Mouse (Mus musculus): Measurements from ENCODE around the gene Coro7. TPM values are rescaled to one million over a fixed set of nuclear protein-coding genes. Genes with fewer than 3 reads are reported as not detected.

Coro7 gene
- polyA plus RNA-seq, 1 experiment from 2014 or later = 21.4 TPM

GRCm38 (mm10) chr16:4642190-4642589 is 37.4 kb downstream of the Coro7 start:
- WGBS = 38% methylated on average over 13 of the region's 13 CpGs

GRCm38 (mm10) chr16:4641119-4641838 is 38.3 kb downstream of the Coro7 start:
- H3K36me3 ChIP-seq = no peaks in the 10 kb centered on the region
- H3K4me1 ChIP-seq = peaks cover 47% of the 10 kb centered on the region
- no peaks in the 10 kb centered on the region for H3K27me3 ChIP-seq (ENCODE audit: low read depth, poor library complexity, severe bottlenecking)
- WGBS = 52% methylated on average over 3 of the region's 3 CpGs
- H3K27ac ChIP-seq (replicated peaks) = peak overlapping the region; percentile 65
- DNase-seq (ENCODE audit: low spot score) = no peak
- H3K9me3 ChIP-seq (replicated peaks) = no peaks in the 10 kb centered on the region
- H3K4me3 ChIP-seq = peak overlapping the region; percentile 78

More at GRCm38 (mm10) chr16:4642190-4642589, 37.4 kb downstream of the Coro7 start:
- Histone ChIP-seq H3K27me3 (ENCODE audit: low read depth, poor library complexity, severe bottlenecking) (no peaks in the 10 kb centered on the region), H3K4me3 (peak overlapping the region; percentile 17), H3K36me3 (no peaks in the 10 kb centered on the region), H3K4me1 (peaks cover 52% of the 10 kb centered on the region), H3K27ac (replicated peaks) (peak overlapping the region; percentile 65), H3K9me3 (replicated peaks) (no peaks in the 10 kb centered on the region)
- peak; percentile 50 for DNase-seq (ENCODE audit: low spot score)

GRCm38 (mm10) chr16:4640267-4641005 is 39.1 kb downstream of the Coro7 start:
- Histone ChIP-seq H3K27ac (replicated peaks) (peak overlapping the region; percentile 86), H3K4me3 (peak overlapping the region; percentile 78), H3K9me3 (replicated peaks) (no peaks in the 10 kb centered on the region), H3K36me3 (no peaks in the 10 kb centered on the region), H3K4me1 (peaks cover 47% of the 10 kb centered on the region), H3K27me3 (ENCODE audit: low read depth, poor library complexity, severe bottlenecking) (no peaks in the 10 kb centered on the region)
- DNase-seq (ENCODE audit: low spot score) = no peak
- 11% methylated on average over 17 of the region's 17 CpGs for WGBS

- peak within 1 kb of the TSS; percentile 78 for H3K4me3 ChIP-seq
- H3K27ac ChIP-seq (replicated peaks) = peak within 1 kb of the TSS; percentile 86
- peaks cover 47% of the 10 kb centered on the region for H3K4me1 ChIP-seq
- no peaks in the 10 kb centered on the region for H3K36me3 ChIP-seq
- 3% methylated on average over 22 of the region's 22 CpGs for WGBS
- DNase-seq (ENCODE audit: low spot score) = peak; percentile 86
- no peaks in the 10 kb centered on the region for H3K27me3 ChIP-seq (ENCODE audit: low read depth, poor library complexity, severe bottlenecking)
- no peaks in the 10 kb centered on the region for H3K9me3 ChIP-seq (replicated peaks)
These were observed 39.7 kb downstream of the Coro7 start, which contains the start of the genes Vasn and Dnaja3 for GRCm38 (mm10) chr16:4639831-4640237. Vasn (plus strand) TSS chr16:4639941. Dnaja3 (plus strand) TSS chr16:4639989.

DNA sequence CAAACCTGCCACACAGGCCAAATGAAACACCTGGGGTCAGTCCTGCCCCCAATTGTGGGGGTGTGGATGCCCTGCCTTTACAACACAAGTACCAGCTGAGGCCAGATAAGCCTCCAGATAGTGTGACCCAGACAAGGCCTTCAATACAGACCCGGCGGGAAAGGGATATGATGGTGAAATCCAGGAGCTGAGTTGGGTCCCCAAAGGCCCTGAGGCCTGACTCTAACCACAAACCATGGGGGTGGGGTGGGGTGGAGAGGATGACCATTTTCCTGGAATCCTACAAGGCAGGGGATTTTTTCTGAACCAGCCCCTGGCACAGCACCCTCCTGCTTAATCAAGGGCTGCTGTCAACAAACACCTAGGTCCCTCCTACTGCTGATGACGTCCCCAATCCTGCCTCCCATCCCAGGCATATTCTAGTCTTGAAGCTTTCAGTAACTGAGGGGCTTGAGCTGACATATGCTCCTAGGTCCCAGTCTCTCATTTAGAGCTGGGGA is 40.6 kb downstream of the Coro7 start:
- no peaks in the 10 kb centered on the region for H3K27me3 ChIP-seq (ENCODE audit: low read depth, poor library complexity, severe bottlenecking)
- H3K4me1 ChIP-seq = peaks cover 46% of the 10 kb centered on the region
- H3K36me3 ChIP-seq = peaks cover 7% of the 10 kb centered on the region
- H3K9me3 ChIP-seq (replicated peaks) = no peaks in the 10 kb centered on the region
- H3K4me3 ChIP-seq = no peak overlapping the region
- WGBS = 87% methylated on average over 3 of the region's 3 CpGs
- H3K27ac ChIP-seq (replicated peaks) = no peak overlapping the region
- DNase-seq (ENCODE audit: low spot score) = no peak

DNA sequence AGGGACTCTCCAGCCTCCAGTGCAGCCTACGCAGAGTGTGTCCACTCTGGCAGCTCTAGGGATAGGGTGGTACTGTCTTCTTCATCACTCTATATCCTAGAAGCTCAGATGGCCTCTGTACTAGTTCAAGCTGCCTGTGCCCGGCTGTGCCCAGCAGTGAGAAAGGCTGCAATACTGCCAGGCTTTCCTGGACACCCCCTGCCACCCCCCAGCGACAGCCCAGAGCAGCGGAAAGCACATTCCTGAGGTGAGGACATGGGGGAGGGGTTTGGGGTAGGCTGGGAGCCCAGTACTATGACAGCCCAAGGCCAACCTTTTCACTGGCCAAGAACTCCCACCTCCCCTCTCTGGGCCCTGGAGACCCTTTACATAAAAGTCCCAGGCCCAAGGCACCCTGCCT is 43.8 kb downstream of the Coro7 start:
- peaks cover 14% of the 10 kb centered on the region for H3K4me1 ChIP-seq
- H3K4me3 ChIP-seq = no peak overlapping the region
- H3K36me3 ChIP-seq = peaks cover 19% of the 10 kb centered on the region
- H3K27me3 ChIP-seq (ENCODE audit: low read depth, poor library complexity, severe bottlenecking) = no peaks in the 10 kb centered on the region
- no peak overlapping the region for H3K27ac ChIP-seq (replicated peaks)
- WGBS = 71% methylated on average over 4 of the region's 4 CpGs
- DNase-seq (ENCODE audit: low spot score) = no peak
- H3K9me3 ChIP-seq (replicated peaks) = no peaks in the 10 kb centered on the region

- peaks cover 3% of the 10 kb centered on the region for H3K4me1 ChIP-seq
- no peak for DNase-seq (ENCODE audit: low spot score)
- H3K27ac ChIP-seq (replicated peaks) = no peak overlapping the region
- no peaks in the 10 kb centered on the region for H3K9me3 ChIP-seq (replicated peaks)
- 90% methylated on average over 9 of the region's 9 CpGs for WGBS
- H3K36me3 ChIP-seq = peaks cover 19% of the 10 kb centered on the region
- no peak overlapping the region for H3K4me3 ChIP-seq
- no peaks in the 10 kb centered on the region for H3K27me3 ChIP-seq (ENCODE audit: low read depth, poor library complexity, severe bottlenecking)
These were observed 44.9 kb downstream of the Coro7 start for GRCm38 (mm10) chr16:4634681-4635080.

DNA sequence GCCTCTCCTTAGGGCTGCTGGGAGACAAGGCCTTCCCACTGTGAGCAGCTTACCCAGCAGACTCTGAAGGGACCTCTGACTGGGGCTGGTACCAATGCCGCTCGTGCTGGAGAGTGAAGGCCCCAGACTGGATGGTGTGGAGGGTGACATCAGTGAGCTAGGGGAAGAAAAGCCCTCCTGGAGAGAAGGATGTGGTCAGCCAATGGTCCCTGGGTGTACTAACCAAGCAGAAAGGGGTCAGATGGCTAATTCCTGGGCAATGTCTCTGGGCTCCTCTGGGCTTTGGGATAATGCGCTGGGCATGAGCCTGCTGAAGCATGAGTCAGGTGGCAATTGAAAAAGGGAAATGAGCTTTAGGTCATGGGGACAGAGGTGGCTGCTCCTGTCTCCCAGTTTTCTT is 45.9 kb downstream of the Coro7 start:
- no peaks in the 10 kb centered on the region for H3K27me3 ChIP-seq (ENCODE audit: low read depth, poor library complexity, severe bottlenecking)
- H3K27ac ChIP-seq (replicated peaks) = no peak overlapping the region
- H3K36me3 ChIP-seq = peaks cover 20% of the 10 kb centered on the region
- no peaks in the 10 kb centered on the region for H3K4me1 ChIP-seq
- no peak overlapping the region for H3K4me3 ChIP-seq
- WGBS = 90% methylated on average over 3 of the region's 3 CpGs
- no peak for DNase-seq (ENCODE audit: low spot score)
- no peaks in the 10 kb centered on the region for H3K9me3 ChIP-seq (replicated peaks)

GRCm38 (mm10) chr16:4632050-4632449 is 47.5 kb downstream of the Coro7 start:
- 43% methylated on average over 7 of the region's 7 CpGs for WGBS
- Histone ChIP-seq H3K9me3 (replicated peaks) (no peaks in the 10 kb centered on the region), H3K4me1 (no peaks in the 10 kb centered on the region), H3K4me3 (no peak overlapping the region), H3K36me3 (peaks cover 24% of the 10 kb centered on the region), H3K27me3 (ENCODE audit: low read depth, poor library complexity, severe bottlenecking) (no peaks in the 10 kb centered on the region), H3K27ac (replicated peaks) (no peak overlapping the region)
- no peak for DNase-seq (ENCODE audit: low spot score)

- WGBS = 25% methylated on average over 6 of the region's 6 CpGs
- H3K27ac ChIP-seq (replicated peaks) = no peak overlapping the region
These were observed 49.6 kb downstream of the Coro7 start for GRCm38 (mm10) chr16:4629950-4630349.

GRCm38 (mm10) chr16:4628898-4629419 is 50.6 kb downstream of the Coro7 start:
- no peaks in the 10 kb centered on the region for H3K9me3 ChIP-seq (replicated peaks)
- WGBS = 92% methylated on average over 9 of the region's 9 CpGs

More at GRCm38 (mm10) chr16:4629950-4630349, 49.6 kb downstream of the Coro7 start:
- Histone ChIP-seq H3K36me3 (peaks cover 25% of the 10 kb centered on the region), H3K4me3 (no peak overlapping the region), H3K27me3 (ENCODE audit: low read depth, poor library complexity, severe bottlenecking) (no peaks in the 10 kb centered on the region), H3K4me1 (peaks cover 6% of the 10 kb centered on the region), H3K9me3 (replicated peaks) (no peaks in the 10 kb centered on the region)
- DNase-seq (ENCODE audit: low spot score) = peak; percentile 82

GRCm38 (mm10) chr16:4627105-4627504 is 52.5 kb downstream of the Coro7 start:
- Histone ChIP-seq H3K27ac (replicated peaks) (no peak overlapping the region), H3K9me3 (replicated peaks) (no peaks in the 10 kb centered on the region), H3K27me3 (ENCODE audit: low read depth, poor library complexity, severe bottlenecking) (no peaks in the 10 kb centered on the region), H3K4me3 (no peak overlapping the region), H3K4me1 (peaks cover 23% of the 10 kb centered on the region), H3K36me3 (peaks cover 11% of the 10 kb centered on the region)
- WGBS = 92% methylated on average over 6 of the region's 6 CpGs
- DNase-seq (ENCODE audit: low spot score) = no peak

More at GRCm38 (mm10) chr16:4628898-4629419, 50.6 kb downstream of the Coro7 start:
- no peak overlapping the region for H3K27ac ChIP-seq (replicated peaks)
- no peaks in the 10 kb centered on the region for H3K27me3 ChIP-seq (ENCODE audit: low read depth, poor library complexity, severe bottlenecking)
- no peak for DNase-seq (ENCODE audit: low spot score)
- H3K4me1 ChIP-seq = peaks cover 10% of the 10 kb centered on the region
- peaks cover 19% of the 10 kb centered on the region for H3K36me3 ChIP-seq
- H3K4me3 ChIP-seq = no peak overlapping the region

All from midbrain, embryonic 10.5 days (tissue).